Mouse (Mus musculus) cerebellum, postnatal 36 days (tissue): ENCODE measurements around the gene Patz1.

ENCODE experiments used
- DNase-seq, 2 experiments: peaks; one replicate each; pipeline ENCODE4 v3.0.0; 2021 to 2022; ENCODE audit warnings: mixed read lengths in 2 of 2

Patz1 gene

GRCm38 (mm10) chr11:3292711-3293249, 4.1 kb downstream of the Patz1 start:
- DNase-seq, result peak in 1 of 2 experiments; percentile 22

DNA sequence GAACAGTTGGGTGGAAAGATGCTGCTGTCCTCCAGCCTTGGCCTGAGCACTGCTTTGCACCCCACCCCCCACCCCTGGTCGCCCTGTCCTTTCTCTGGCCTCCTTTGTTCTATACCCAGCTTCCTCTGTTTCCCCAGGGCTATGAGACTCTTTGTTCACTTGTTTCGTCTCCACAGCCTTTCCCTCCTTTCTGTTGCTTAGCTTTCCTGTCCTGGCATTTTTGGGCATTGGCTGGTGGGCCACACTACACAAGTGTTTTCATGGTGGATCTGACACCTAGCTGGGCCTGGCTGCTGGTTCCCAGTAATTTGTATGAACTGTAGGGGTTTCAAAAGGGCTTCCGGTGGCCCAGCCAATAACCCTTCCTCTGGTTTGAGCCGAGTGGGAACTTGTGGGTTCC, 4.7 kb downstream of the Patz1 start:
- DNase-seq, result no peak

- no peak for DNase-seq
These were observed 6.0 kb downstream of the Patz1 start for GRCm38 (mm10) chr11:3294641-3295040.

DNA sequence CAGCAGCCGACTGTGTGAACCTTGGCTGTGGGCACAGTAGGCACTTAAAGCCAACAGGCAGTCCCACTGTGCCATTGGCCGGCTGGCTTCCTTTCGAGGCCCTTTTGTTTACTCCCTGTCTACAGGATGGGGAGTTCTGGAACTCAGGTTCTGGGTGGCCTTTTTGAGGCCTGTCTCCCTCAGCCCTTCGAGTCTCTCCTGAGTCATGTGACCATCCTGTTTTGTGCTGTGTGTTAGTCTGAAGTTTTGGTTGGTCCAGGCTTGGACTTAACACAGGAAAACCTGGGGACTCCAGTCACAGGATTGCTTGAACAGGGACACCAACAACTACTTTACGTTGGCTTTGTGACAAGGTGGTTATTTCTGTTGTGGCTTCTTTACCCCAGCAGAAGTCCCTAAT, 7.4 kb downstream of the Patz1 start:
- DNase-seq, result no peak

GRCm38 (mm10) chr11:3297871-3298812, 9.5 kb downstream of the Patz1 start:
- no peak for DNase-seq

GRCm38 (mm10) chr11:3298813-3299185, 10.1 kb downstream of the Patz1 start:
- no peak for DNase-seq

DNA sequence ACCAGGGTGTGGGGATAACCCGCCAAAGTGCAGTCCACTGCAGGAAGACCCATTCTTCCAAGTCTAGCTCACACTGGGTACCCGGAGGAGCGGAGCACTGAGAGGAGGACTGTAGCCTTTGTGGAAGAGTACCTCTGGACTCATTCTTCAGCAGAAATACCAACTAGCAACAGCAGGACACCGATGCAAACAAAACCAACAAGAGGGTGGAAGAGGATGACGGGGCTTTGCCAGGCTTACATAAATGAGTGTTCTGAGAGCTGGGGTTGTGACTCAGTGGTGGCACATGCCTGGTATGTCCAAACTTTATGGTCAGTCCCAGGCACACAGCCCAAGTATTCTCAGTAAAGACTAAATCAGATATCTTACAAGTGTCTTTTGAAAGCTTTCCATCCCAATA, 12.4 kb downstream of the Patz1 start:
- no peak for DNase-seq

- DNase-seq, result no peak
These were observed 13.7 kb downstream of the Patz1 start for GRCm38 (mm10) chr11:3302385-3302784.

DNA sequence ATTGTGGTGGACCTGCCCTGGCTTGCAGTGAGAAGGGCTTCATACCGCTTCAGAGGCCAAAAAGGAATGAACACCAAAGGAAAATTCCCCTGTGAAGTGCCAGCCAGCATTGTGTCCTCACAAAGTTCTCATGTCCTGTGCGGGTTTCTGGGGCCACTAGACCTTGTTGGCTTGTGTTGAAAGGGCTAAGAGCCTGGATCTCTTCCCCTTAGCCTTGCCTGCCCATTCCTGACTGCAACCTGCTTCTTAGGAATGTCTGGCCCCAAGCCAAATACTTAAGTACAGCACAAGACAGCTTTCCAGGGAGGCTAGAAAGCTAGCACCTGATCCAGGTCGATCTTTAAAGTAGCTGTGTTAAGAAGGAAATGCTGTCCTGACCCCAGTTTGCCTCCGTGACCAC, 14.1 kb downstream of the Patz1 start:
- DNase-seq, result peak in 1 of 2 experiments; percentile 28

- DNase-seq, result peak in 1 of 2 experiments; percentile 18
These were observed 17.1 kb downstream of the Patz1 start for GRCm38 (mm10) chr11:3305821-3306220.

GRCm38 (mm10) chr11:3307875-3308274, 19.2 kb downstream of the Patz1 start:
- no peak for DNase-seq

GRCm38 (mm10) chr11:3309884-3310283, 21.2 kb downstream of the Patz1 start:
- no peak for DNase-seq

DNA sequence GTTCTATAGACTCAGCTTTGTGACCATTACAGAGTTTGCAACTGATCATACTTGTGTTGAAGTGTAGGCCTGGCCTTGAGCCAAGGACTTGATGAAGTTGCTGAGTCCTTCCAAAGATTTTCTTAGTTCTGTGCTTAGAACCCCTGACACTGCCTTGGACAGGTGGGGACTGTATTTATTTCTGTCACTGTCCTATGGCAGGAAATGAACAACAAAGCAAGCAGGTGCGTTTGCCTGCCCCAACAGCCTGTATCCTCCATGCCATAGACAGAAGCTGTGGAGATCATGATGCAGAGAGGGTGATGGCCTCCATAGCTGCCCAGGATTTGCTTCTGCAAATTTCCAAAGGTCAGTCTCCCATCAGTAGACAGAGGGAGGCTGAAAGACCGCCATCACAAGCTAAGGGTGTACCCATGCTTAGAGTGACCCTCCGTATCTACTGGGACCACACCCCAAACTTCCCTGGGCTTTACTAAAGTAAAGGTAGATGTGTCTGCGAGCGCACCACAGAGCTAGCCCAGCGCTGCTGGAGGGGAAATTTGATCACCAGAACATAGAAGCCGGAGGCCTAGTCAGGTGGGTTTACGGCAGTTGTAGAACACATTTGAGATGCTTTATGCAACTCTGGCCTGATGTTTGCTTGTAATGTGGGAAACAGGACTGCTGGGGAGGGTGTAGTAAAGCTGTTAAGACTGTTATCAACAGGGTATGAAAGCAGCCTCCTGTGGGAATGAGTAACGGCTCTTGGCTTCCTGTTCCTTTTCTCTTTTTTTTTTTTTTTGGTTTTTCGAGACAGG, 22.3 kb downstream of the Patz1 start:
- DNase-seq, result no peak

GRCm38 (mm10) chr11:3311586-3312347, 23.1 kb downstream of the Patz1 start:
- DNase-seq, result no peak

GRCm38 (mm10) chr11:3313294-3313693, 24.6 kb downstream of the Patz1 start:
- DNase-seq, result no peak

DNA sequence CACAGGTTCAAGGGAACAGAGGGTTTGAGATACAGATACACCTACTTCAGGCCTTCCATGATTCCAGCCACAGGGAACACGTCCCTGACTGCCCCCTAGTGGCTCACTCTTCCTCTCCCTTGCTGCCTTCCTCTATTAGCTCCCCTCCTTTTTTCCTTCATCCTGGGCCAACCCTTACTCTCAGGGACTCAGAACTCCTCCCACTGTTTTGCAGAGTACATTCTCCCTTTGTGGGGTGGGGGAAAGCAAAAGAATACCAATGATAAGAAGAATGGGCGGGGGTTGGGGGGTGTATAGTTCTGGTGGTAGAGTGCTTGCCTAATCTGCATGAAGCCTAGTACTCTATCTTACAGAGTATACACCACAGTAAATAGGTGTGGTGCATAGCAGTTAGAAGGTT, 25.5 kb downstream of the Patz1 start:
- peak; percentile 74 to 78 for DNase-seq

- no peak for DNase-seq
These were observed 29.6 kb downstream of the Patz1 start for GRCm38 (mm10) chr11:3318286-3318685.

GRCm38 (mm10) chr11:3328271-3328670, 39.6 kb downstream of the Patz1 start:
- no peak for DNase-seq

GRCm38 (mm10) chr11:3328806-3329775, 40.4 kb downstream of the Patz1 start:
- no peak for DNase-seq

DNA sequence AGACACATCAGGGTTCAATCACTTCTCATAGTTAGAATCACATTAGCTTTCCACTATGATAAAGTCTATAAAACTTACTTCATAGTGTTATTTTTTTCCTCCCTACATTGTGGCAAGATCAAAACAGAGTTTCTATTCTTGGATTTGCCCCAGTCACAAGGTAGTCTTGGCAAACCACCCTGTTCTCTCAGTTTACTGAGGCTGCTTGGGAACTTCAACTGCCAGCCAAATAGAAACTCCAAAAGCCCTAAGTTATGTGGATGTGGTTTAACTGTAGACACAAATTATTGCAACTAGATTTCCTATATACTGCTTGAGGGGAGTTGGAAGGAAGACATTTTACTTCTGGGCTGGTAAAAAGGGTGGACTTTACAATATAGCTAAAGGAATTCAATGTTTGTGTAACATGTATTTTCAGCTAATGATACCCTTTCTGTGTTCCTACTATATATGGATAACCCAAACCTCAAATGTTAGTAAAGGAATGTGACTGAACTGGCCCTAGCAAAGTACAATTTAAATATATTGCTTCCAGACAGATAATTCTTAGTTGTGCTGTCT, 41.3 kb downstream of the Patz1 start, which contains the start of gene Pik3ip1:
TSS of gene Pik3ip1 (plus strand) at position 511 of the 561 bp plus-strand sequence.
- DNase-seq, result no peak

GRCm38 (mm10) chr11:3330566-3330965, 41.9 kb downstream of the Patz1 start:
- peak; percentile 94 for DNase-seq
